Mouse (Mus musculus): ENCODE data around the gene Deaf1.
"Not testable (repeated sequence)": the region's sequence is repeated elsewhere in the genome, so short reads cannot be mapped to it uniquely, and the experiment has no call there.

Deaf1 gene

GRCm38 (mm10) chr7:141264041-141264700 is 63.3 kb downstream of the Deaf1 start:
- in situ Hi-C loops (cut with MboI, MseI) = no loop called here

GRCm38 (mm10) chr7:141263640-141264039 is 63.9 kb downstream of the Deaf1 start:
- in situ Hi-C loops (cut with MboI, MseI) = no loop called here

- in situ Hi-C loops (cut with MboI, MseI) = no loop called here
Observed at GRCm38 (mm10) chr7:141261480-141261879, 66.0 kb downstream of the Deaf1 start.

GRCm38 (mm10) chr7:141256159-141256558 is 71.3 kb downstream of the Deaf1 start:
- in situ Hi-C loops (cut with MboI, MseI) = no loop called here

GRCm38 (mm10) chr7:141250486-141250885 is 77.0 kb downstream of the Deaf1 start:
- in situ Hi-C loops (cut with MboI, MseI) = not testable (repeated sequence)

Measured in T-helper 1 cell (primary cell).